Mouse (Mus musculus) heart, postnatal 10 days (tissue): Measurements from ENCODE around the gene Rgs18. TPM values are rescaled to one million over a fixed set of nuclear protein-coding genes. Genes with fewer than 3 reads are reported as not detected.

Experiments
- DNase-seq, 2 experiments: peaks; one replicate each; pipeline ENCODE4 v3.0.0; 2021
- intact Hi-C: fragments of 180-260 bp; cut with DNase I; formaldehyde crosslinking; loops from one replicate; pipeline ENCODE4 v1.15.1; 2025
- total RNA-seq, 2 experiments: library from RNA; stranded (reverse); gene quantifications; 2 replicates each; pipeline ENCODE4 v1.2.3; 2021

Gene Rgs18
- total RNA-seq = under 1 TPM; 0.74 to 0.91 TPM

- intact Hi-C loops = no loop called here
- DNase-seq = peak in 1 of 2 experiments; percentile 4
Measured at GRCm38 (mm10) chr1:144775331-144775730, at the start of gene Rgs18. Gene Rgs18, minus strand, starts transcription at chr1:144775435.

- DNase-seq = no peak
Measured at GRCm38 (mm10) chr1:144774394-144774793, 841 bp downstream of the Rgs18 start.

GRCm38 (mm10) chr1:144766218-144766617 is 9.0 kb downstream of the Rgs18 start:
- no peak for DNase-seq

More at GRCm38 (mm10) chr1:144774394-144774793, 841 bp downstream of the Rgs18 start:
- intact Hi-C loops = no loop called here

GRCm38 (mm10) chr1:144760792-144761191 is 14.4 kb downstream of the Rgs18 start:
- intact Hi-C loops = no loop called here
- DNase-seq = no peak

More at GRCm38 (mm10) chr1:144766218-144766617, 9.0 kb downstream of the Rgs18 start:
- intact Hi-C loops = no loop called here

GRCm38 (mm10) chr1:144750763-144751162 is 24.5 kb downstream of the Rgs18 start:
- DNase-seq = no peak
- intact Hi-C loops = no loop called here

- intact Hi-C loops = no loop called here
- DNase-seq = no peak
Measured at GRCm38 (mm10) chr1:144746182-144746581, 29.1 kb downstream of the Rgs18 start.

- intact Hi-C loops = no loop called here
- DNase-seq = no peak
Measured at GRCm38 (mm10) chr1:144737739-144738138, 37.5 kb downstream of the Rgs18 start.

- DNase-seq = no peak
- intact Hi-C loops = no loop called here
Measured at GRCm38 (mm10) chr1:144720736-144721135, 54.5 kb downstream of the Rgs18 start.

- intact Hi-C loops = no loop called here
- DNase-seq = no peak
Measured at GRCm38 (mm10) chr1:144704373-144704772, 70.9 kb downstream of the Rgs18 start.

Other genes with a start within 250 kb of the Rgs18 start
- not detected for gene Rgs21, start 207.8 kb downstream of the Rgs18 start, total RNA-seq